In genomic region chr4:81724751-81725150, GRCm38 (mm10) we compare ENCODE assay signal across 30 mouse cellular contexts.
"Had no signal": no experiment of that assay in that cellular context is flagged by ENCODE, and none has a peak within 500 bp of the region (broad histone marks: within the 10 kb centered on the region; RNA-seq: fewer than 3 reads in every experiment).

No protein-coding gene starts in this region.

- H3K9ac ChIP-seq: limb, embryonic 12.5 days; limb, embryonic 13.5 days; limb, embryonic 15.5 days; liver, embryonic 12.5 days; liver, embryonic 13.5 days; liver, embryonic 14.5 days; liver, embryonic 15.5 days; liver, postnatal 0 days; lung, embryonic 14.5 days; lung, embryonic 15.5 days; midbrain, embryonic 12.5 days; midbrain, embryonic 13.5 days; neural tube, embryonic 12.5 days had no signal

- DNase-seq: left cerebral cortex, postnatal 4 days; liver; liver, embryonic 13.5 days; liver, postnatal 0 days; lung, adult 18-20 months; lung, adult 2 months; lung, embryonic 14.5 days; lung, postnatal 10 days; lung, postnatal 14 days; lung, postnatal 36 days; lung, postnatal 4 days; midbrain, embryonic 14.5 days had no signal

- H3K4me1 ChIP-seq: liver, embryonic 12.5 days; liver, embryonic 13.5 days; liver, embryonic 15.5 days; megakaryocyte, embryonic 14.5 days had no signal

- ATAC-seq: liver, embryonic 12.5 days; liver, postnatal 0 days; lung, postnatal 0 days; midbrain, embryonic 13.5 days; midbrain, embryonic 16.5 days had no signal

- H3K4me3 ChIP-seq: left cerebral cortex, adult 2 months; limb, embryonic 10.5 days; limb, embryonic 12.5 days; limb, embryonic 13.5 days; limb, embryonic 15.5 days; liver, embryonic 12.5 days; liver, embryonic 13.5 days; liver, embryonic 15.5 days; lung, embryonic 15.5 days; megakaryocyte, embryonic 14.5 days; midbrain, embryonic 10.5 days; midbrain, embryonic 12.5 days; midbrain, embryonic 13.5 days; myocyte; neural tube, embryonic 12.5 days had no signal

- H3K27me3 ChIP-seq: limb, embryonic 12.5 days; limb, embryonic 13.5 days; limb, embryonic 15.5 days; liver, embryonic 12.5 days; liver, embryonic 13.5 days; liver, embryonic 15.5 days; lung, embryonic 15.5 days; megakaryocyte, embryonic 14.5 days; midbrain, embryonic 12.5 days; midbrain, embryonic 13.5 days; neural tube, embryonic 12.5 days had no signal

- H3K27ac ChIP-seq: left cerebral cortex, adult 2 months; limb, embryonic 10.5 days; limb, embryonic 12.5 days; limb, embryonic 13.5 days; limb, embryonic 15.5 days; liver, embryonic 12.5 days; liver, embryonic 13.5 days; liver, embryonic 14.5 days; liver, embryonic 15.5 days; lung, embryonic 15.5 days; macrophage; midbrain, embryonic 10.5 days; midbrain, embryonic 12.5 days; midbrain, embryonic 13.5 days; neural tube, embryonic 12.5 days had no signal

- H3K9me3 ChIP-seq: limb, embryonic 10.5 days; limb, embryonic 12.5 days; limb, embryonic 13.5 days; limb, embryonic 15.5 days; liver, embryonic 12.5 days; liver, embryonic 13.5 days; liver, embryonic 15.5 days; lung, embryonic 15.5 days; midbrain, embryonic 10.5 days; midbrain, embryonic 12.5 days; midbrain, embryonic 13.5 days; neural tube, embryonic 12.5 days had no signal

- H3K36me3 ChIP-seq: limb, embryonic 10.5 days; limb, embryonic 12.5 days; limb, embryonic 13.5 days; limb, embryonic 15.5 days; liver, embryonic 12.5 days; liver, embryonic 13.5 days; liver, embryonic 15.5 days; lung, embryonic 15.5 days; midbrain, embryonic 10.5 days; midbrain, embryonic 12.5 days; midbrain, embryonic 13.5 days; neural tube, embryonic 12.5 days had no signal

- H3K4me2 ChIP-seq: limb, embryonic 12.5 days; limb, embryonic 13.5 days; limb, embryonic 15.5 days; liver, embryonic 12.5 days; liver, embryonic 13.5 days; liver, embryonic 15.5 days; lung, embryonic 14.5 days; lung, embryonic 15.5 days; midbrain, embryonic 12.5 days; midbrain, embryonic 13.5 days; neural tube, embryonic 12.5 days had no signal
